Mouse (Mus musculus) left cerebral cortex, postnatal 14 days (tissue): ENCODE measurements around the gene Mcrip2. TPM values are rescaled to one million over a fixed set of nuclear protein-coding genes. Genes with fewer than 3 reads are reported as not detected.

Experiments used
- DNase-seq, 2 experiments: peaks; one replicate each; pipeline ENCODE4 v3.0.0; 2021 to 2022; ENCODE audit warnings: low spot score in 2 of 2, mixed read lengths in 1 of 2
- intact Hi-C: fragments of 180-260 bp; cut with DNase I; formaldehyde crosslinking; loops from one replicate; pipeline ENCODE4 v1.15.1; 2025
- total RNA-seq, 2 experiments: library from RNA; stranded (reverse); gene quantifications; 2 replicates each; pipeline ENCODE4 v1.2.3; 2021

Gene Mcrip2
- total RNA-seq, 2 experiments from 2014 or later: 25.5 to 31.6 TPM

GRCm38 (mm10) chr17:25839455-25840235 lies 28.9 kb downstream of the Mcrip2 start:
- intact Hi-C loops: no loop called here
- no peak for DNase-seq

- intact Hi-C loops: no loop called here
- DNase-seq: no peak
Observed at GRCm38 (mm10) chr17:25838904-25839303, 29.7 kb downstream of the Mcrip2 start.

GRCm38 (mm10) chr17:25837533-25837932 lies 31.0 kb downstream of the Mcrip2 start:
- intact Hi-C loops: no loop called here
- peak in 1 of 2 experiments; percentile 67 for DNase-seq

- DNase-seq: peak; percentile 90 to 93
- intact Hi-C loops: no loop called here
Observed at GRCm38 (mm10) chr17:25837076-25837410, 31.5 kb downstream of the Mcrip2 start, which contains the start of gene Rhbdl1. Gene Rhbdl1, minus strand, starts transcription at chr17:25837295.

- intact Hi-C loops: no loop called here
- no peak for DNase-seq
Observed at GRCm38 (mm10) chr17:25836397-25837075, 32.0 kb downstream of the Mcrip2 start.

GRCm38 (mm10) chr17:25835816-25836215 lies 32.7 kb downstream of the Mcrip2 start:
- intact Hi-C loops: no loop called here
- DNase-seq: no peak

GRCm38 (mm10) chr17:25835301-25835700 lies 33.3 kb downstream of the Mcrip2 start:
- DNase-seq: no peak
- intact Hi-C loops: no loop called here

GRCm38 (mm10) chr17:25834595-25835222 lies 33.9 kb downstream of the Mcrip2 start:
- intact Hi-C loops: no loop called here
- no peak for DNase-seq

- DNase-seq: no peak
- intact Hi-C loops: loop anchor here (1.0 kb wide), 1 partner anchor 41 kb away; the partner anchor contains the start of gene Mettl26
Observed at GRCm38 (mm10) chr17:25833961-25834594, 34.5 kb downstream of the Mcrip2 start.

- intact Hi-C loops: loop anchor here (1.0 kb wide), 1 partner anchor 42 kb away; the partner anchor contains the start of gene Mettl26
- DNase-seq: peak; percentile 83 to 90
Observed at GRCm38 (mm10) chr17:25833291-25833663, 35.3 kb downstream of the Mcrip2 start, which contains the start of gene Stub1. Gene Stub1, minus strand, starts transcription at chr17:25833404.

GRCm38 (mm10) chr17:25832436-25833290 lies 35.9 kb downstream of the Mcrip2 start:
- intact Hi-C loops: loop anchor here (1.0 kb wide), 1 partner anchor 43 kb away; the partner anchor contains the start of gene Mettl26

GRCm38 (mm10) chr17:25831451-25832281 lies 36.9 kb downstream of the Mcrip2 start:
- intact Hi-C loops: no loop called here

More at GRCm38 (mm10) chr17:25832436-25833290, 35.9 kb downstream of the Mcrip2 start:
- peak; percentile 98 to 99 for DNase-seq

GRCm38 (mm10) chr17:25830806-25831431 lies 37.6 kb downstream of the Mcrip2 start:
- intact Hi-C loops: no loop called here
- no peak for DNase-seq

More at GRCm38 (mm10) chr17:25831451-25832281, 36.9 kb downstream of the Mcrip2 start:
- DNase-seq: no peak

GRCm38 (mm10) chr17:25830200-25830753 lies 38.3 kb downstream of the Mcrip2 start:
- no peak for DNase-seq
- intact Hi-C loops: no loop called here

GRCm38 (mm10) chr17:25829558-25830017 lies 39.0 kb downstream of the Mcrip2 start:
- DNase-seq: no peak
- intact Hi-C loops: no loop called here

GRCm38 (mm10) chr17:25828712-25829557 lies 39.6 kb downstream of the Mcrip2 start, which contains the start of gene Jmjd8:
Gene Jmjd8, plus strand, starts transcription at chr17:25828867.
- intact Hi-C loops: no loop called here
- DNase-seq: peak; percentile 89 to 92
